Mouse (Mus musculus) limb, embryonic 11.5 days (tissue): ENCODE results near the gene Tspyl2. TPM values are rescaled to one million over a fixed set of nuclear protein-coding genes. Genes with fewer than 3 reads are reported as not detected.
A peak's percentile ranks its signal among the peaks of the same experiment; 100 is the strongest.
"Not testable (repeated sequence)": the region's sequence is repeated elsewhere in the genome, so short reads cannot be mapped to it uniquely, and the experiment has no call there.

Experiments used
- ATAC-seq: fragments of 200-750 bp; cut with Nextera tagmentation; 2 replicates; pipeline ENCODE4 v1.8.0; 2017; ENCODE audit warnings: low read depth; ENCODE audit not compliant: insufficient number of reproducible peaks, low FRiP score, low TSS enrichment
- DNase-seq: peaks from one replicate; pipeline ENCODE4 v3.0.0-alpha.2; 2015; ENCODE audit warnings: low spot score
- H3K27ac ChIP-seq: fragments of 300-500 bp; sonication (generic); replicated peaks from 2 replicates; pipeline ENCODE4 v1.5.1; 2014; ENCODE audit warnings: low read depth, mild to moderate bottlenecking, low read length
- H3K27me3 ChIP-seq: fragments of 300-500 bp; sonication (generic); 2 replicates; pipeline ENCODE4 v1.6.1; 2014; ENCODE audit warnings: mild to moderate bottlenecking, low read length, mixed read lengths; ENCODE audit not compliant: control insufficient read depth, insufficient read depth
- H3K36me3 ChIP-seq: fragments of 300-500 bp; sonication (generic); 2 replicates; pipeline ENCODE4 v1.6.1; 2014; ENCODE audit warnings: mild to moderate bottlenecking, low read length, moderate library complexity, mixed read lengths; ENCODE audit not compliant: control insufficient read depth, insufficient read depth
- H3K4me1 ChIP-seq: fragments of 300-500 bp; sonication (generic); 2 replicates; pipeline ENCODE4 v1.6.1; 2014; ENCODE audit warnings: low read length, mixed read lengths; ENCODE audit not compliant: control insufficient read depth, insufficient read depth
- H3K4me2 ChIP-seq: fragments of 300-500 bp; sonication (generic); 2 replicates; pipeline ENCODE4 v1.6.1; 2014; ENCODE audit warnings: low read depth, mild to moderate bottlenecking, moderate library complexity; ENCODE audit not compliant: severe bottlenecking
- H3K4me3 ChIP-seq: fragments of 300-500 bp; sonication (generic); 2 replicates; pipeline ENCODE4 v1.5.1; 2014; ENCODE audit warnings: low read depth, low read length
- H3K9ac ChIP-seq: fragments of 300-500 bp; sonication (generic); 2 replicates; pipeline ENCODE4 v1.6.1; 2014; ENCODE audit warnings: mild to moderate bottlenecking, low read length
- H3K9me3 ChIP-seq: fragments of 300-500 bp; sonication (generic); 2 replicates; pipeline ENCODE4 v1.6.1; 2016; ENCODE audit warnings: low read length; ENCODE audit not compliant: control insufficient read depth
- WGBS: fragments of 180-500 bp; shearing (Covaris S2); extraction: QIAGEN DNeasy Blood & Tissue Kit; methylation state at CpG from one replicate; pipeline ENCODE4 v1.1.7; 2014; 5-methylcytosine and 5-hydroxymethylcytosine counted together
- polyA plus RNA-seq: library from polyadenylated mRNA; unstranded; fragments of >200 nt; fragmentation: Nextera tagmentation; extraction: Ambion mirVana; gene quantifications from 2 replicates; pipeline ENCODE4 v1.2.1, GENCODE M21; 2014

Gene Tspyl2
- polyA plus RNA-seq, 1 experiment from 2014 or later = 28.5 TPM

DNA sequence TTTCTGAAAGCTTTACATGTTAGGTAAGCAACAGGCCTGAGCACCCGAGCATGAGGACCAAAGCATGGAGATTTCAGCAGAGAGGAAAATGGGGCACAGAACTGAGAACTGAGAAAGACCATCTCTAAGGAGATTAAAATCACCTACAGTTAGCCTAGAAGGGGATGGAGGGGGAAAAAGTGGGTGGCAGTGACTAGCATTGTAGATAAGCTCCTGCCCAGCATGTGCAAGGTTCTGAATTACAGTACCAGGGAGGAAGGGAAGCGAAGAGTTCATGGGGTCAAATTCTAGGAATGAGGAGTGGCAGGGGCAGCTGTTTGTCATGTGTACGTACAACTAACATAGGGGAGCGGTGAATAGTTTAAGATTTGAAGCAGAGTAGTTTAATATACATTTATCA is 21.7 kb downstream of the Tspyl2 start:
- no peak for ATAC-seq
- Histone ChIP-seq H3K27ac (no peak overlapping the region), H3K9me3 (no peaks in the 10 kb centered on the region), H3K27me3 (no peaks in the 10 kb centered on the region), H3K36me3 (no peaks in the 10 kb centered on the region), H3K4me2 (no peak overlapping the region), H3K4me3 (no peak overlapping the region), H3K9ac (no peak overlapping the region), H3K4me1 (no peaks in the 10 kb centered on the region)
- no peak for DNase-seq
- WGBS = 86% methylated on average over 4 of the region's 4 CpGs

DNA sequence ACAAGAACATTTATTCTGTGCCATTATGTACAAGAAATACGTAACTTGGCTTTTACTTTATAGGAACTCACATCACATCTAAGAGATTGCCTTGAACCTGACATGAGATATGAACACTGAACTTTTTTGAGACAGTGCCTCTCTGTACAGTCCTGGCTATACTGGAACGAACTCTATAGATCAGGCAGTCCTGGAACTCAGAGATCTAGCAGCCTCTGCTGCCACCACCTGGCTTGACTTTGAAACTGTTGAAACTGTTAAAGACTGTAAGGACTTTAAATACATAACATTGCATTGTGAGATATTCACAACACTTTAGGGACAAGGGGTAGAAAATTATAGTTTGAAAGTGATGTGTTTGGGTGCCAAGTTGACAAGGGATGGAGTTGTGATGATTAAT is 34.3 kb downstream of the Tspyl2 start:
- H3K27ac ChIP-seq = no peak overlapping the region
- no peak overlapping the region for H3K4me3 ChIP-seq
- no peaks in the 10 kb centered on the region for H3K27me3 ChIP-seq
- WGBS = 70% methylated on average over 2 of the region's 2 CpGs
- no peaks in the 10 kb centered on the region for H3K9me3 ChIP-seq
- no peaks in the 10 kb centered on the region for H3K36me3 ChIP-seq
- H3K9ac ChIP-seq = no peak overlapping the region
- H3K4me1 ChIP-seq = no peaks in the 10 kb centered on the region
- H3K4me2 ChIP-seq = no peak overlapping the region
- ATAC-seq (no peak), DNase-seq (peak; percentile 32)

DNA sequence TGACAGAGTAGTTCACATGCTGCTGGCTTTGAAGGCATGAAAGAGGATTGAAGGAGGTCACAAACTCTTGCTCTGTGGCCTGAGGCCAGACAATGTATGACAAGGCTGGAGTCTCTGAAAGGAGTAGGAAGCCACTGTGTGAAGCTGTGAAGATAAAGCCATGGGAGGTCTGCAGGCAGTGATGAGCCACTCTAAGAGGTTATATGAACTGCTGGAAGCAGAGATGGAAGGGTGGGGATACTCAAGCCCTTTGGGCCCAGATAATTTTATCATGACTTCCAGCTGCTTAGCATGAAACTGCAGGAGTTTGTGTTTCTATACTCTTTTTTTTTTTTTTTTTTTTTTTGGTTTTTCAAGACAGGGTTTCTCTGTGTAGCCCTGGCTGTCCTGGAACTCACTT is 34.9 kb downstream of the Tspyl2 start:
- no peaks in the 10 kb centered on the region for H3K4me1 ChIP-seq
- no peak overlapping the region for H3K9ac ChIP-seq
- no peaks in the 10 kb centered on the region for H3K36me3 ChIP-seq
- H3K27ac ChIP-seq = no peak overlapping the region
- ATAC-seq = no peak
- no peaks in the 10 kb centered on the region for H3K9me3 ChIP-seq
- no peaks in the 10 kb centered on the region for H3K27me3 ChIP-seq
- no peak overlapping the region for H3K4me2 ChIP-seq
- no peak for DNase-seq
- H3K4me3 ChIP-seq = no peak overlapping the region

DNA sequence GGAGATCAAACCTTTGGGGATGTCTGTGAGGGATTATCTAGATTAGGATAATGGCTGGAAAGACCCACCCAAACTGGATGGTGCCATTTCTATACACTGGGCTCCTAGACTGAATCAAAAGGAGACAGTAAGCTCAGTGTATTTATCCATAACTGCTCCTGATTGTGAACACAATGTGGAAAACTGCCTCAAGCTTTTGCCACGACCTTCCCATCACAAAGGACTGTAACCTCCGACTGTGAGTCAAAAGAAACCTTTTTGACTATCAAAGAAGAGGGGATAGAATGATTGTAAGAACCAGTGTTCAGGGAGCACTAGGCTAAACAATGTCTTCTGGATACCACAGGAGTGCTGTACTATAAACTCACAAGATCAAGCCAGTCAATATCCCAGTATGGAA is 36.0 kb downstream of the Tspyl2 start:
- H3K9me3 ChIP-seq = no peaks in the 10 kb centered on the region
- no peak overlapping the region for H3K4me3 ChIP-seq
- H3K9ac ChIP-seq = no peak overlapping the region
- no peaks in the 10 kb centered on the region for H3K36me3 ChIP-seq
- DNase-seq = no peak
- no peak overlapping the region for H3K27ac ChIP-seq
- ATAC-seq = no peak
- WGBS = 79% methylated on average over 2 of the region's 2 CpGs
- H3K4me2 ChIP-seq = no peak overlapping the region
- no peaks in the 10 kb centered on the region for H3K4me1 ChIP-seq
- H3K27me3 ChIP-seq = no peaks in the 10 kb centered on the region

DNA sequence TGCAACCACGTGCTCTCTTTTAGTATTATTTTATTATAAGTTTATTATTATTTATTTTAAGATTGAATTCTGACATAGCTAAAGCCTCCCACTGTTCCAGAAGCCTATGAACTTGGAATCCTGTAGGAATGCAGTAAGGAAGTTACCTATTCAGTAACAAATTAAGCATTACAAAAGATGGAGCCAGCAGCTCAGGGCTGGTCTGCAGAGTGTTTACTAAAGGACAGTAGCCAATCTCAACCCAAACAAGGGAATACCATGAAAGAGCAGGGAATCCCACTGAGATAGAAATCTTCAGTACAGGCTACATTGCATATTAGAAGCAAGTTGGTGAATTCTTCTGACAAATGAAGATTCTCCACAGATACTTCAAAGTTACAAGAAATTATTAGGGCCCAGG is 55.2 kb downstream of the Tspyl2 start:
- not testable (repeated sequence) for ATAC-seq

More for the DNA sequence above, 55.2 kb downstream of the Tspyl2 start:
- WGBS = 32% methylated on average over 1 of the region's 1 CpGs
- H3K27me3 ChIP-seq, H3K9ac ChIP-seq, H3K4me2 ChIP-seq, H3K27ac ChIP-seq, H3K4me1 ChIP-seq, H3K4me3 ChIP-seq, H3K36me3 ChIP-seq, H3K9me3 ChIP-seq, DNase-seq: not testable (repeated sequence)

Other genes with a start within 250 kb of the Tspyl2 start
- 1.1 and 1.5 TPM in 2 replicates for gene Iqsec2, start 198.2 kb downstream of the Tspyl2 start, polyA plus RNA-seq
- gene Kdm5c, start 109.4 kb downstream of the Tspyl2 start, polyA plus RNA-seq = 33.8 and 41.4 TPM in 2 replicates
- 18.5 and 19.2 TPM in 2 replicates for gene Kantr, start 14.9 kb downstream of the Tspyl2 start, polyA plus RNA-seq
- 4.6 and 5.2 TPM in 2 replicates for gene Gpr173, start 26.3 kb upstream of the Tspyl2 start, polyA plus RNA-seq
- not detected in 2 replicates for gene Cldn34a, start 220.9 kb upstream of the Tspyl2 start, polyA plus RNA-seq